Mouse (Mus musculus) retina, adult 2 months (tissue): ENCODE measurements around the gene Fancc.

Source experiments
- DNase-seq: peaks from one replicate; pipeline ENCODE4 v3.0.0-alpha.2; 2012; ENCODE audit warnings: low read depth, low spot score

Gene Fancc

GRCm38 (mm10) chr13:63246332-63246940 lies 250.6 kb downstream of the Fancc start:
- no peak for DNase-seq

- DNase-seq = no peak
Observed at GRCm38 (mm10) chr13:63245812-63246211, 251.3 kb downstream of the Fancc start.

- DNase-seq = no peak
Observed at GRCm38 (mm10) chr13:63245218-63245617, 251.9 kb downstream of the Fancc start.

GRCm38 (mm10) chr13:63244425-63244824 lies 252.7 kb downstream of the Fancc start:
- no peak for DNase-seq

- DNase-seq = no peak
Observed at GRCm38 (mm10) chr13:63243586-63243985, 253.5 kb downstream of the Fancc start.

- DNase-seq = no peak
Observed at GRCm38 (mm10) chr13:63242401-63243192, 254.5 kb downstream of the Fancc start.

- DNase-seq = no peak
Observed at GRCm38 (mm10) chr13:63241665-63242064, 255.4 kb downstream of the Fancc start.

- DNase-seq = no peak
Observed at GRCm38 (mm10) chr13:63240835-63241234, 256.2 kb downstream of the Fancc start.

- DNase-seq = peak; percentile 29
Observed at GRCm38 (mm10) chr13:63239877-63240671, 257.0 kb downstream of the Fancc start.

- no peak for DNase-seq
Observed at GRCm38 (mm10) chr13:63239301-63239804, 257.7 kb downstream of the Fancc start.

- DNase-seq = no peak
Observed at GRCm38 (mm10) chr13:63238045-63238444, 259.0 kb downstream of the Fancc start.

GRCm38 (mm10) chr13:63236159-63236893 lies 260.8 kb downstream of the Fancc start:
- no peak for DNase-seq

GRCm38 (mm10) chr13:63235551-63235950 lies 261.5 kb downstream of the Fancc start:
- no peak for DNase-seq
